Mouse (Mus musculus) ovary, postnatal 10 days (tissue): ENCODE data around the gene Olfr231.

Experiments
- DNase-seq: peaks from one replicate; pipeline ENCODE4 v3.0.0; 2022; ENCODE audit warnings: low spot score

The Olfr231 gene

GRCm38 (mm10) chr1:174121062-174121461 lies at the start of gene Olfr231:
Gene Olfr231, minus strand, starts transcription at chr1:174121162.
- DNase-seq = no peak

GRCm38 (mm10) chr1:174169024-174169423 lies 48.1 kb upstream of the Olfr231 start:
- DNase-seq = no peak

GRCm38 (mm10) chr1:174159095-174159494 lies 38.1 kb upstream of the Olfr231 start:
- DNase-seq = no peak

- no peak for DNase-seq
Measured at GRCm38 (mm10) chr1:174158512-174158911, 37.5 kb upstream of the Olfr231 start.

- DNase-seq = no peak
Measured at GRCm38 (mm10) chr1:174157622-174158021, 36.7 kb upstream of the Olfr231 start.

GRCm38 (mm10) chr1:174155333-174155732 lies 34.4 kb upstream of the Olfr231 start, which contains the start of gene Olfr420:
Gene Olfr420, plus strand, starts transcription at chr1:174155633.
- no peak for DNase-seq

- DNase-seq = no peak
Measured at GRCm38 (mm10) chr1:174149289-174149688, 28.3 kb upstream of the Olfr231 start.

- no peak for DNase-seq
Measured at GRCm38 (mm10) chr1:174146696-174147095, 25.7 kb upstream of the Olfr231 start.

GRCm38 (mm10) chr1:174141384-174141783 lies 20.4 kb upstream of the Olfr231 start:
- DNase-seq = no peak

- no peak for DNase-seq
Measured at GRCm38 (mm10) chr1:174131999-174132398, 11.0 kb upstream of the Olfr231 start.

- DNase-seq = no peak
Measured at GRCm38 (mm10) chr1:174131217-174131616, 10.3 kb upstream of the Olfr231 start, which contains the start of gene Olfr424. Gene Olfr424, plus strand, starts transcription at chr1:174131517.

GRCm38 (mm10) chr1:174103735-174104134 lies 17.2 kb downstream of the Olfr231 start:
- DNase-seq = no peak

GRCm38 (mm10) chr1:174096591-174096990 lies 24.4 kb downstream of the Olfr231 start, which contains the start of gene Olfr427:
Gene Olfr427, plus strand, starts transcription at chr1:174096891.
- no peak for DNase-seq

GRCm38 (mm10) chr1:174084031-174084430 lies 36.9 kb downstream of the Olfr231 start, which contains the start of gene Olfr429:
Gene Olfr429, plus strand, starts transcription at chr1:174084331.
- no peak for DNase-seq

- DNase-seq = no peak
Measured at GRCm38 (mm10) chr1:174066305-174066704, 54.7 kb downstream of the Olfr231 start, which contains the start of gene Olfr430. Gene Olfr430, plus strand, starts transcription at chr1:174066605.
